Mouse (Mus musculus) CH12.LX (cell line): ENCODE results near the gene Dppa3. TPM values are rescaled to one million over a fixed set of nuclear protein-coding genes. Genes with fewer than 3 reads are reported as not detected.

Experiments
- DNase-seq: peaks from one replicate; pipeline ENCODE4 v3.0.0-alpha.2; 2013; ENCODE audit errors: extremely low read depth
- H3K27ac ChIP-seq: 2 replicates; pipeline ENCODE4 v1.5.1; 2012; ENCODE audit warnings: low read depth, mild to moderate bottlenecking, control low read depth, moderate library complexity; ENCODE audit not compliant: insufficient read depth
- H3K27me3 ChIP-seq: replicated peaks from 2 replicates; pipeline ENCODE3; 2012; ENCODE audit warnings: inconsistent platforms
- H3K36me3 ChIP-seq, 2 experiments: replicated peaks in 1 of 2; 2 replicates each; pipeline versions ENCODE3 to v1.6.1; 2012; ENCODE audit warnings: inconsistent platforms in 1 of 2, low read length in 1 of 2, mild to moderate bottlenecking in 1 of 2, mixed read lengths in 1 of 2, moderate library complexity in 1 of 2; ENCODE audit not compliant: control insufficient read depth in 1 of 2, insufficient read depth in 1 of 2
- H3K4me1 ChIP-seq, 2 experiments: 2 replicates each; pipeline ENCODE4 v1.6.1; 2012; ENCODE audit warnings: inconsistent platforms in 1 of 2, moderate library complexity in 1 of 2; ENCODE audit not compliant: insufficient read depth in 2 of 2, control insufficient read depth in 1 of 2
- H3K4me2 ChIP-seq: 2 replicates; pipeline ENCODE4 v1.6.1; 2012; ENCODE audit warnings: low read depth, mild to moderate bottlenecking, control low read depth; ENCODE audit not compliant: poor library complexity, insufficient read depth, severe bottlenecking
- H3K4me3 ChIP-seq, 3 experiments: fragments of 150-350 bp in 1 of 3; sonication (generic) in 1 of 3; replicated peaks in 1 of 3; 2 replicates each; pipeline versions ENCODE3 to v1.5.1; 2011 to 2012; ENCODE audit warnings: low read depth in 2 of 3, low read length in 2 of 3, mild to moderate bottlenecking in 2 of 3, moderate library complexity in 2 of 3, control low read depth in 1 of 3, improper control_type of control experiment in 1 of 3, inconsistent platforms in 1 of 3, mixed read lengths in 1 of 3; ENCODE audit not compliant: poor library complexity in 1 of 3
- H3K79me2 ChIP-seq: replicated peaks from 2 replicates; pipeline ENCODE4 v1.6.1; 2012; ENCODE audit warnings: mild to moderate bottlenecking, moderate library complexity; ENCODE audit not compliant: control insufficient read depth, poor library complexity, insufficient read depth, severe bottlenecking; ENCODE audit errors: extremely low read depth
- H3K9ac ChIP-seq: 2 replicates; pipeline ENCODE4 v1.6.1; 2012; ENCODE audit warnings: low read depth, mild to moderate bottlenecking, control low read depth, moderate library complexity; ENCODE audit not compliant: insufficient read depth
- H3K9me3 ChIP-seq: replicated peaks from 2 replicates; pipeline ENCODE3; 2012; ENCODE audit warnings: low read length, inconsistent platforms, mixed read lengths
- BHLHE40 ChIP-seq: IDR thresholded peaks from 2 replicates; pipeline ENCODE4 v1.6.1; 2011; ENCODE audit warnings: mild to moderate bottlenecking, low read depth, low read length, improper control_type of control experiment
- CHD1 ChIP-seq: IDR thresholded peaks from 2 replicates; pipeline ENCODE4 v1.6.1; 2012; ENCODE audit warnings: low read depth, low read length, improper control_type of control experiment, inconsistent platforms
- CHD2 ChIP-seq: IDR thresholded peaks from 2 replicates; pipeline ENCODE4 v1.6.1; 2011; ENCODE audit warnings: low read length, improper control_type of control experiment
- CTCF ChIP-seq, 2 experiments: IDR thresholded peaks in 1 of 2; conservative IDR thresholded peaks in 1 of 2; 2 replicates each; pipeline ENCODE4 v1.5.1; 2011 to 2012; ENCODE audit warnings: low read depth in 2 of 2, low read length in 2 of 2, improper control_type of control experiment in 1 of 2, inconsistent platforms in 1 of 2, mild to moderate bottlenecking in 1 of 2, moderate library complexity in 1 of 2
- E2F4 ChIP-seq: IDR thresholded peaks from 2 replicates; pipeline ENCODE4 v1.6.1; 2011; ENCODE audit warnings: low read depth, low read length, improper control_type of control experiment; ENCODE audit not compliant: insufficient replicate concordance
- ELF1 ChIP-seq: IDR thresholded peaks from 2 replicates; pipeline ENCODE4 v1.6.1; 2014; ENCODE audit warnings: low read depth, mild to moderate bottlenecking, inconsistent platforms, low read length, improper control_type of control experiment
- EP300 ChIP-seq: IDR thresholded peaks from 2 replicates; pipeline ENCODE4 v1.6.1; 2011; ENCODE audit warnings: low read length, improper control_type of control experiment
- ETS1 ChIP-seq: conservative IDR thresholded peaks from 2 replicates; pipeline ENCODE4 v1.6.1; 2012; ENCODE audit warnings: low read depth, mild to moderate bottlenecking, inconsistent platforms, low read length, improper control_type of control experiment, moderate library complexity
- GABPA ChIP-seq: IDR thresholded peaks from 2 replicates; pipeline ENCODE4 v1.6.1; 2012; ENCODE audit warnings: low read depth, low read length, improper control_type of control experiment, inconsistent platforms; ENCODE audit not compliant: insufficient replicate concordance
- HCFC1 ChIP-seq: IDR thresholded peaks from 2 replicates; pipeline ENCODE4 v1.6.1; 2012; ENCODE audit warnings: low read depth, mild to moderate bottlenecking, inconsistent platforms, low read length, improper control_type of control experiment
- IRF4 ChIP-seq: IDR thresholded peaks from 2 replicates; pipeline ENCODE4 v1.6.1; 2014; ENCODE audit warnings: low read depth, mild to moderate bottlenecking, inconsistent platforms, low read length, improper control_type of control experiment
- JUN ChIP-seq: IDR thresholded peaks from 2 replicates; pipeline ENCODE4 v1.6.1; 2011; ENCODE audit warnings: low read depth, mild to moderate bottlenecking, low read length, improper control_type of control experiment, moderate library complexity; ENCODE audit not compliant: insufficient read depth
- JUND ChIP-seq: conservative IDR thresholded peaks from 2 replicates; pipeline ENCODE4 v1.6.1; 2011; ENCODE audit warnings: low read depth, low read length, improper control_type of control experiment
- KAT2A ChIP-seq: IDR thresholded peaks from 2 replicates; pipeline ENCODE4 v1.6.1; 2012; ENCODE audit warnings: low read length, improper control_type of control experiment, inconsistent platforms; ENCODE audit not compliant: insufficient replicate concordance
- MAFK ChIP-seq: IDR thresholded peaks from 2 replicates; pipeline ENCODE4 v1.6.1; 2011; ENCODE audit warnings: low read length, improper control_type of control experiment; ENCODE audit not compliant: insufficient replicate concordance
- MAX ChIP-seq: IDR thresholded peaks from 2 replicates; pipeline ENCODE4 v1.6.1; 2011; ENCODE audit warnings: low read length, improper control_type of control experiment
- MAZ ChIP-seq: IDR thresholded peaks from 2 replicates; pipeline ENCODE4 v1.6.1; 2012; ENCODE audit warnings: low read depth, mild to moderate bottlenecking, inconsistent platforms, low read length, improper control_type of control experiment, moderate library complexity
- MEF2A ChIP-seq: IDR thresholded peaks from 2 replicates; pipeline ENCODE4 v1.6.1; 2014; ENCODE audit warnings: low read depth, mild to moderate bottlenecking, inconsistent platforms, low read length, improper control_type of control experiment, borderline replicate concordance
- MXI1 ChIP-seq: IDR thresholded peaks from 2 replicates; pipeline ENCODE4 v1.6.1; 2011; ENCODE audit warnings: mild to moderate bottlenecking, low read depth, low read length, improper control_type of control experiment
- MYC ChIP-seq: IDR thresholded peaks from 2 replicates; pipeline ENCODE4 v1.6.1; 2011; ENCODE audit warnings: low read depth, mild to moderate bottlenecking, improper control_type of control experiment, low read length
- NELFE ChIP-seq: IDR thresholded peaks from 2 replicates; pipeline ENCODE4 v1.6.1; 2011; ENCODE audit warnings: low read depth, low read length, improper control_type of control experiment
- NRF1 ChIP-seq: IDR thresholded peaks from 2 replicates; pipeline ENCODE4 v1.6.1; 2014; ENCODE audit warnings: low read depth, mild to moderate bottlenecking, inconsistent platforms, low read length, improper control_type of control experiment, moderate library complexity
- PAX5 ChIP-seq: IDR thresholded peaks from 2 replicates; pipeline ENCODE4 v1.6.1; 2012; ENCODE audit warnings: low read length, inconsistent platforms, mixed read lengths
- POLR2A ChIP-seq: IDR thresholded peaks from 2 replicates; pipeline ENCODE4 v1.6.1; 2011; ENCODE audit warnings: low read depth, mild to moderate bottlenecking, improper control_type of control experiment, low read length
- POLR2AphosphoS2 ChIP-seq: IDR thresholded peaks from 2 replicates; pipeline ENCODE4 v1.6.1; 2011; ENCODE audit warnings: low read depth, low read length, improper control_type of control experiment
- RAD21 ChIP-seq: IDR thresholded peaks from 2 replicates; pipeline ENCODE4 v1.6.1; 2011; ENCODE audit warnings: low read depth, mild to moderate bottlenecking, low read length, improper control_type of control experiment, moderate library complexity
- RCOR1 ChIP-seq: conservative IDR thresholded peaks from 2 replicates; pipeline ENCODE4 v1.6.1; 2012; ENCODE audit warnings: low read depth, mild to moderate bottlenecking, inconsistent platforms, low read length, improper control_type of control experiment
- SIN3A ChIP-seq: IDR thresholded peaks from 2 replicates; pipeline ENCODE4 v1.6.1; 2012; ENCODE audit warnings: low read length, improper control_type of control experiment, inconsistent platforms
- SMC3 ChIP-seq: IDR thresholded peaks from 2 replicates; pipeline ENCODE4 v1.6.1; 2011; ENCODE audit warnings: low read depth, low read length, improper control_type of control experiment
- TBP ChIP-seq: conservative IDR thresholded peaks from 2 replicates; pipeline ENCODE4 v1.6.1; 2011; ENCODE audit warnings: low read depth, low read length, improper control_type of control experiment
- TCF12 ChIP-seq: IDR thresholded peaks from 2 replicates; pipeline ENCODE4 v1.6.1; 2014; ENCODE audit warnings: low read depth, mild to moderate bottlenecking, inconsistent platforms, low read length, improper control_type of control experiment
- UBTF ChIP-seq: IDR thresholded peaks from 2 replicates; pipeline ENCODE4 v1.6.1; 2012; ENCODE audit warnings: low read depth, mild to moderate bottlenecking, inconsistent platforms, low read length, improper control_type of control experiment, moderate library complexity
- USF1 ChIP-seq: IDR thresholded peaks from 2 replicates; pipeline ENCODE4 v1.6.1; 2014; ENCODE audit warnings: low read depth, mild to moderate bottlenecking, inconsistent platforms, low read length, improper control_type of control experiment
- USF2 ChIP-seq: conservative IDR thresholded peaks from 2 replicates; pipeline ENCODE4 v1.6.1; 2011; ENCODE audit warnings: low read depth, low read length, improper control_type of control experiment
- ZC3H11A ChIP-seq: IDR thresholded peaks from 2 replicates; pipeline ENCODE4 v1.6.1; 2012; ENCODE audit warnings: low read depth, mild to moderate bottlenecking, inconsistent platforms, low read length, improper control_type of control experiment
- ZKSCAN1 ChIP-seq: IDR thresholded peaks from 2 replicates; pipeline ENCODE4 v1.6.1; 2012; ENCODE audit warnings: low read depth, inconsistent platforms, low read length, improper control_type of control experiment, borderline replicate concordance
- ZMIZ1 ChIP-seq: IDR thresholded peaks from 2 replicates; pipeline ENCODE4 v1.6.1; 2012; ENCODE audit warnings: low read depth, mild to moderate bottlenecking, inconsistent platforms, low read length, improper control_type of control experiment
- ZNF384 ChIP-seq: IDR thresholded peaks from 2 replicates; pipeline ENCODE4 v1.6.1; 2012; ENCODE audit warnings: low read depth, low read length, improper control_type of control experiment, inconsistent platforms
- dilution Hi-C: fragments of 300-500 bp; cut with MboI; formaldehyde crosslinking; loops from 2 replicates; pipeline ENCODE4 v1.14.3; 2020; ENCODE audit warnings: low sequenced_read_pairs; ENCODE audit not compliant: extremely low pct_unique_long_range_greater_than_20kb, extremely low pct_ligation_motif_present
- in situ Hi-C: fragments of 300-500 bp; cut with MboI; formaldehyde crosslinking; loops from 3 replicates; pipeline ENCODE4 v1.14.3; 2019; ENCODE audit warnings: low sequenced_read_pairs, low pct_ligation_motif_present, low pct_unique_long_range_greater_than_20kb, mixed read lengths
- polyA plus RNA-seq: library from polyadenylated mRNA; unstranded; fragments of >175 nt; gene quantifications from 2 replicates; pipeline ENCODE4 v1.2.1, GENCODE M21; 2012; ENCODE audit warnings: low read depth; ENCODE audit not compliant: insufficient read length
- total RNA-seq, 2 experiments: library from RNA; depleted of rRNA; stranded (reverse); fragments of 300-350 nt in 1 of 2; fragments of >200 nt in 1 of 2; gene quantifications; 2 replicates each; pipeline ENCODE4 v1.2.3; 2012 to 2014

Dppa3 gene
- total and polyA plus RNA-seq, 3 experiments, result not detected

DNA sequence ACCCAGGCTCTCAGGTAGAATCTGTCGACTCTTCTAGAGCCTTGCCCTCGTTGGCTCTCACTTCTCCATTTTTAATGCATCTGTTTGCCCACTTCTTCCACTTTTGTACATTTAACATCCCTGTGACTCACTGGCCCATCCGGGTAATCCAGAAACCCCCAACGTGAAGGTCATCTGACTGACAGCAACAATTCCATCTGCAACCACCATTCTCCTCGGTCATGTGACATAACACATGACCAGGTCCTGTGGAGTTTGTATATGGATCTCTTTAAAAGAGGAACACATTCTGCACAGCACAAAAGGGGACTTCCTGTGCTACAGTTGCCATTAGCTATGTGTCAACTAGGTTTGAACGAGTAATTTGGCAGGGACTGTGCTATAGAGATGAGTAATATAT is 28.1 kb downstream of the Dppa3 start:
- H3K27me3 ChIP-seq, result no peaks in the 10 kb centered on the region
- H3K36me3 ChIP-seq, result no peaks in the 10 kb centered on the region
- dilution Hi-C loops (no loop called here), in situ Hi-C loops (loop anchor here (25.0 kb wide), 1 partner anchor 133 kb away; no protein-coding TSS in a partner anchor)
- H3K9ac ChIP-seq, result peak overlapping the region; percentile 46
- peaks cover 16 to 64% of the 10 kb centered on the region in 2 experiments; a peak in 3 of 4 replicates for H3K4me1 ChIP-seq
- DNase-seq, result peak; percentile 91
- no peak overlapping the region for H3K4me3 ChIP-seq
- H3K9me3 ChIP-seq, result no peaks in the 10 kb centered on the region
- no peaks in the 10 kb centered on the region for H3K79me2 ChIP-seq
- peak; percentile 73; the same call in 1 of the 2 replicates for TF ChIP-seq MAX
- no peak for TF ChIP-seq JUND
- no peak for TF ChIP-seq MAFK
- TF ChIP-seq TBP, result no peak
- TF ChIP-seq TCF12, result peak; percentile 35
- no peak for TF ChIP-seq NRF1
- TF ChIP-seq E2F4, result no peak
- no peak for TF ChIP-seq ZNF384
- peak; percentile 86 for TF ChIP-seq USF1
- no peak for TF ChIP-seq NELFE
- no peak for TF ChIP-seq JUN
- TF ChIP-seq POLR2A, result no peak
- peak; percentile 59 for TF ChIP-seq MEF2A
- no peak for TF ChIP-seq RAD21
- TF ChIP-seq UBTF, result no peak
- no peak for TF ChIP-seq MAZ
- no peak for TF ChIP-seq ZC3H11A
- TF ChIP-seq HCFC1, result peak; percentile 36; the same call in 1 of the 2 replicates
- no peak for TF ChIP-seq POLR2AphosphoS2
- TF ChIP-seq BHLHE40, result peak; percentile 95
- TF ChIP-seq ZMIZ1, result no peak
- TF ChIP-seq USF2, result peak; percentile 87
- peak; percentile 82 for TF ChIP-seq ETS1
- TF ChIP-seq GABPA, result no peak
- TF ChIP-seq SIN3A, result no peak
- no peak for TF ChIP-seq ZKSCAN1
- TF ChIP-seq MYC, result no peak
- TF ChIP-seq SMC3, result no peak
- no peak for TF ChIP-seq MXI1
- TF ChIP-seq PAX5, result no peak
- peak; percentile 76 for TF ChIP-seq EP300
- peak; percentile 50; the same call in 1 of the 2 replicates for TF ChIP-seq CHD2
- no peak for TF ChIP-seq KAT2A
- peak; percentile 63 for TF ChIP-seq ELF1
- TF ChIP-seq CTCF (conservative IDR thresholded peaks at IDR 0.05 in 1 of 2, IDR thresholded peaks at IDR 0.05 in 1 of 2; ENCODE audit: low read depth in 2 of 2, low read length in 2 of 2), result no peak
- TF ChIP-seq CHD1, result no peak
- TF ChIP-seq RCOR1, result 0 out of 2 replicates have a peak, but pooled peaks have one; percentile 12
- TF ChIP-seq IRF4, result no peak; the same call in 1 of the 2 replicates
- peak overlapping the region; percentile 84 for H3K27ac ChIP-seq
- H3K4me2 ChIP-seq, result peak overlapping the region; percentile 93
